Mouse (Mus musculus) embryonic fibroblast, embryonic 13.5 days (primary cell): Measurements from ENCODE around the gene Slx1b. TPM values are rescaled to one million over a fixed set of nuclear protein-coding genes. Genes with fewer than 3 reads are reported as not detected.
A peak's percentile ranks its signal among the peaks of the same experiment; 100 is the strongest.
"Not testable (repeated sequence)": the region's sequence is repeated elsewhere in the genome, so short reads cannot be mapped to it uniquely, and the experiment has no call there.

Experiments
- H3K27ac ChIP-seq: 2 replicates; pipeline ENCODE4 v1.5.1; 2012; ENCODE audit warnings: low read length, control low read depth, inconsistent platforms; ENCODE audit not compliant: insufficient read depth
- H3K4me1 ChIP-seq: 2 replicates; pipeline ENCODE4 v1.6.1; 2011; ENCODE audit warnings: low read length; ENCODE audit not compliant: control insufficient read depth, insufficient read depth
- H3K4me3 ChIP-seq: 2 replicates; pipeline ENCODE4 v1.5.1; 2011; ENCODE audit warnings: mild to moderate bottlenecking, control low read depth, low read length; ENCODE audit not compliant: insufficient read depth
- CTCF ChIP-seq: IDR thresholded peaks from 2 replicates; pipeline ENCODE4 v1.5.1; 2011; ENCODE audit warnings: mild to moderate bottlenecking, control low read depth, low read length, moderate library complexity, borderline replicate concordance; ENCODE audit not compliant: insufficient read depth
- POLR2A ChIP-seq: IDR thresholded peaks from 2 replicates; pipeline ENCODE4 v1.6.1; 2011; ENCODE audit warnings: low read depth, mild to moderate bottlenecking, control low read depth, low read length, moderate library complexity
- polyA plus RNA-seq: library from polyadenylated mRNA; stranded (reverse); fragments of >200 nt; gene quantifications from 2 replicates; pipeline ENCODE4 v1.2.4, GENCODE M21; 2011; ENCODE audit warnings: low read depth; ENCODE audit not compliant: missing spikeins, insufficient read length

The Slx1b gene
- polyA plus RNA-seq, 1 experiment = 8.7 TPM

DNA sequence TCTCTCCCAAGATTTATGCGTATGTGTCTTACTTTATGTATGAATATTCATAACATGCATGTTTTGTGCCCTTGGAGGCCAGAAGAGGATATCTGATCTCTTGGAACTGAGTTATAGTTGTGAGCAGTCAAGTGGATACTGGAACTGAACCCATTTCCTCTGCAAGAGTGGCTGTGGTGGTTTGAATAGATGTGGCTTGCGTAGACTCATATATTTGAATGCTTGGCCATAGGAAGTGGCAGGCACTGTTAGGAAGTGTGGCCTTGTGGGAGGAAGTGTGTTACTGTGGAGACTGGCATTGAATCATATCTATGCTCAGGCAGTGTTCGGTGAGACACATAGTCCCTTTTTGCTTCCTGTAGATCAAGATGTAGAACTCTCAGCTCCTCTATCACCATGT is 39.9 kb downstream of the Slx1b start:
- Histone ChIP-seq H3K4me3 (no peak overlapping the region), H3K27ac (no peak overlapping the region), H3K4me1 (no peaks in the 10 kb centered on the region)
- TF ChIP-seq CTCF = no peak

DNA sequence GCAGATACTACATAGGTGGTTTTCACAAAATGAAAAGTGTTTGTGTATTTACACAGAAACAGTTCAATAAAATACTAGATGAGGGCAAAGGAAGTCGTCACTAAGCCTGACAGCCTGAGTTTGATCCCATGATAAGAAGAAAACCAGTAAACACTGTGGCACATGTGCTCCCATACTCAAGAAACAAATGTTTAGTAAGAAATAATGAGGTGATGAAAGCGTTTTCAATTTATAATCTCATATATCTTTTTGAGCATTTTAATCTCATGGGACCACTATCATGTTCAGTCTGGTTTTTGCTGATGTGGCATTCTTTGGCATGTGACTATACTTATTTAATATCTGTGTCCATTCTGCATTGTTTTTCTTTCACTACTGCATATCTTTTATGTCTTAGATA is 41.6 kb downstream of the Slx1b start:
- Histone ChIP-seq H3K27ac (no peak overlapping the region), H3K4me3 (no peak overlapping the region), H3K4me1 (peaks cover 2% of the 10 kb centered on the region; the same call in 1 of the 2 replicates)
- TF ChIP-seq POLR2A = no peak
- no peak for TF ChIP-seq CTCF

DNA sequence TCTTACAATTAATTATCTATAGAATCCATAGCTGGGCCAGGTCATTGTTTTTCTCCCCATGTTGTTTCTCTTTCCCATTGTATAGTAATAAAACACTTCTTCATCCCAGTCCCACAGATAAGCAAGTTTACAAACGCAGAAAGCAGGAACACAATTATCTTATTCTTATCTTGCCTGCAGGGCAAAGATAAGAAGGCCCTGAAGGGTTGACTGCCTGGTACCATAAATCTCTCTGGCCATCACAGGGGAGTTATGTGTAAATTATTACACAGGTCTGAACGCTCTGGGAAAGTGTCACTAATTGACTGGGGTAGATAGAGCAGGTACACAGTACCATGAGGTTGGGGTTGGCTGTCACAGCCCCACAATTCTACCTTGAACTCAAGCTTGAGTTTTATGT is 44.7 kb downstream of the Slx1b start:
- TF ChIP-seq POLR2A = no peak
- no peak for TF ChIP-seq CTCF
- H3K4me3 ChIP-seq = no peak overlapping the region
- H3K27ac ChIP-seq = no peak overlapping the region
- H3K4me1 ChIP-seq = peaks cover 2% of the 10 kb centered on the region; the same call in 1 of the 2 replicates

GRCm38 (mm10) chr7:126649231-126650051 is 46.1 kb downstream of the Slx1b start, which contains the start of gene Sgf29:
Gene Sgf29, plus strand, starts transcription at chr7:126649309.
- Histone ChIP-seq H3K4me3 (peak within 1 kb of the TSS; percentile 62), H3K27ac (peak within 1 kb of the TSS; percentile 49), H3K4me1 (peaks cover 2% of the 10 kb centered on the region; the same call in 1 of the 2 replicates)
- TF ChIP-seq POLR2A (peak; percentile 99), CTCF (no peak)

- no peak overlapping the region for H3K4me3 ChIP-seq
- no peak overlapping the region for H3K27ac ChIP-seq
- TF ChIP-seq POLR2A = no peak
- TF ChIP-seq CTCF = no peak
- H3K4me1 ChIP-seq = peaks cover 2% of the 10 kb centered on the region; the same call in 1 of the 2 replicates
These were observed 47.1 kb downstream of the Slx1b start for GRCm38 (mm10) chr7:126648486-126648885.

GRCm38 (mm10) chr7:126645708-126646107 is 49.9 kb downstream of the Slx1b start:
- no peak overlapping the region for H3K27ac ChIP-seq
- H3K4me1 ChIP-seq = peaks cover 2% of the 10 kb centered on the region; the same call in 1 of the 2 replicates
- H3K4me3 ChIP-seq = no peak overlapping the region
- no peak for TF ChIP-seq POLR2A
- TF ChIP-seq CTCF = no peak

- H3K4me3 ChIP-seq = no peak overlapping the region
- no peaks in the 10 kb centered on the region for H3K4me1 ChIP-seq
- TF ChIP-seq POLR2A (no peak), CTCF (no peak)
- no peak overlapping the region for H3K27ac ChIP-seq
These were observed 50.7 kb downstream of the Slx1b start for GRCm38 (mm10) chr7:126644914-126645313.

DNA sequence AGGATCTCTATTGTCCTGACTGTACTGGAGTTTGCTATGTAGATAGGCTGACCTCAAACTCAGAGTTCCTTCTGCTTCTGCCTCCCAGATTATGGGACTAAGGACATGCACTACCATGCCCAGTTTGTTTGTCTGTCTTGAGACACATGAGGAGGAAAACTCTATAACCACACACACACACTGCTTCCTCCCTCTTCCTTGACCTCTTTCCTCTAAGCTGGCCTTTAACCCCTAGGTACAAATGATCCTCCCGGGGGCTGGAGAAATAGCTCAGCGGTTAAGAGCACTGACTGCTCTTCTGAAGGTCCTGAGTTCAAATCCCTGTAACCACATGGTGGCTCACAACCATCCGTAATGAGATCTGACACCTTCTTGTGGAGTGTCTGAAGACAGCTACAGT is 51.2 kb downstream of the Slx1b start:
- H3K27ac ChIP-seq = no peak overlapping the region
- no peak for TF ChIP-seq POLR2A
- no peak for TF ChIP-seq CTCF

GRCm38 (mm10) chr7:126643244-126643617 is 52.4 kb downstream of the Slx1b start:
- H3K4me1 ChIP-seq, H3K4me3 ChIP-seq, H3K27ac ChIP-seq: not testable (repeated sequence)

More for the DNA sequence above, 51.2 kb downstream of the Slx1b start:
- H3K4me1 ChIP-seq = no peaks in the 10 kb centered on the region
- H3K4me3 ChIP-seq = no peak overlapping the region

DNA sequence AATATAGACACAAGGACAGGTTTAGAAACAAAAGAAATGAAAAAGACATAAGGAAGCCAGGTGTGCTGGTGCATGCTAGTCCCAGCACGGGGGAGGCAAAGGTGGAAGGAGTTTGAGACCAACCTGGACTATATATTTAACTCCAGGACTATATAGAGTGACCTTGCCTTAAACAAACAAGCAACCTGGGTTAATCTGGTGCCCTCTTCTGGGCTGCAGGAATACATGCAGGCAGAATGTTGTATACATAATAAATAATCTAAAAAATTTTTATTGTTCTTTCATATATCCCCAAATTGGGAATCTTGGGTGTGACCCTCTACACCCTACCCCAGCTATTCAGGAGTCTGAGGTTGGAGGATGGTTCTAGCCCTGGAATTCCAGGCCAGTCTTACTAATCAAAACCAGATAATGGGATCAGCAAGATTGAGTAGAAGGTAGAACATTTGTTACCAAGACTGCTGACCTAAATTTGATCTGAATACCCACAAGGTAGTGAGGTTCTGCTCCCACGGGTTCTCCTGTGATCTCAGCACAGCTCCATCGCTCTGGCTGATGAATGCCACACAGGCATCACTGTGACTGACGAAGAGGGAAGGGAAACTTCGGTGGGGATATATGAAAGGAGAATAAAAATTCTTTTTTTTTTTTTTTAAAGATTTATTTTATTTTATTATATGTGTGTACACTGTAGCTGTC is 52.9 kb downstream of the Slx1b start:
- Histone ChIP-seq H3K4me1 (no peaks in the 10 kb centered on the region), H3K4me3 (no peak overlapping the region), H3K27ac (no peak overlapping the region)
- TF ChIP-seq CTCF = no peak
- no peak for TF ChIP-seq POLR2A

Other genes with a start within 250 kb of the Slx1b start
- gene Atp2a1, start 232.7 kb downstream of the Slx1b start, polyA plus RNA-seq = not detected in 2 replicates
- 27.7 and 31.3 TPM in 2 replicates for gene Sh2b1, start 220.4 kb downstream of the Slx1b start, polyA plus RNA-seq
- gene Tufm, start 208.4 kb downstream of the Slx1b start, polyA plus RNA-seq = 71.4 and 77.9 TPM in 2 replicates
- 131 and 149 TPM in 2 replicates for gene Atxn2l, start 192.3 kb downstream of the Slx1b start, polyA plus RNA-seq
- gene Eif3c, start 129.4 kb downstream of the Slx1b start, polyA plus RNA-seq = 413 and 481 TPM in 2 replicates
- gene Apobr, start 110.8 kb downstream of the Slx1b start, polyA plus RNA-seq = 9.3 and 10.0 TPM in 2 replicates
- gene Cln3, start 110.0 kb downstream of the Slx1b start, polyA plus RNA-seq = 12.4 and 16.7 TPM in 2 replicates
- gene Il27, start 100.8 kb downstream of the Slx1b start, polyA plus RNA-seq = not detected in 2 replicates
- 179 and 208 TPM in 2 replicates for gene Nupr1, start 64.9 kb downstream of the Slx1b start, polyA plus RNA-seq
- 17.7 and 30.3 TPM in 2 replicates for gene Sgf29, start 46.5 kb downstream of the Slx1b start, polyA plus RNA-seq
- gene Sult1a1, start 19.4 kb downstream of the Slx1b start, polyA plus RNA-seq = 0.95 TPM in 1 of 2 replicates, not detected in the other
- gene Bola2, start 383 bp downstream of the Slx1b start, polyA plus RNA-seq = 56.5 and 84.6 TPM in 2 replicates
- gene Coro1a, start 12.0 kb upstream of the Slx1b start, polyA plus RNA-seq = 1.0 and 6.5 TPM in 2 replicates
- 132 and 145 TPM in 2 replicates for gene Mapk3, start 63.8 kb upstream of the Slx1b start, polyA plus RNA-seq
- 2.8 and 3.6 TPM in 2 replicates for gene Gdpd3, start 70.5 kb upstream of the Slx1b start, polyA plus RNA-seq
- gene Ypel3, start 81.2 kb upstream of the Slx1b start, polyA plus RNA-seq = 58.8 and 62.2 TPM in 2 replicates
- 0.49 TPM in 1 of 2 replicates, not detected in the other for gene Tbx6, start 85.7 kb upstream of the Slx1b start, polyA plus RNA-seq
- 106 and 118 TPM in 2 replicates for gene Ppp4c, start 96.7 kb upstream of the Slx1b start, polyA plus RNA-seq
- gene Fam57b, start 101.9 kb upstream of the Slx1b start, polyA plus RNA-seq = 0.37 and 1.2 TPM in 2 replicates
- gene 4930451I11Rik, start 135.9 kb upstream of the Slx1b start, polyA plus RNA-seq = not detected in 2 replicates
- gene Doc2a, start 151.6 kb upstream of the Slx1b start, polyA plus RNA-seq = not detected in 2 replicates
- 20.5 and 40.2 TPM in 2 replicates for gene Hirip3, start 166.2 kb upstream of the Slx1b start, polyA plus RNA-seq
- 54.0 and 63.0 TPM in 2 replicates for gene Ino80e, start 166.6 kb upstream of the Slx1b start, polyA plus RNA-seq
- gene Taok2, start 188.9 kb upstream of the Slx1b start, polyA plus RNA-seq = 42.0 and 45.4 TPM in 2 replicates
- 30.7 and 33.6 TPM in 2 replicates for gene Tmem219, start 227.1 kb upstream of the Slx1b start, polyA plus RNA-seq
- 9.0 and 9.1 TPM in 2 replicates for gene Kctd13, start 233.1 kb upstream of the Slx1b start, polyA plus RNA-seq